Mouse (Mus musculus): Measurements from ENCODE around the gene Ttll13. TPM values are rescaled to one million over a fixed set of nuclear protein-coding genes. Genes with fewer than 3 reads are reported as not detected.

Gene Ttll13
- polyA plus RNA-seq, 1 experiment from 2014 or later: 0.54 TPM

DNA sequence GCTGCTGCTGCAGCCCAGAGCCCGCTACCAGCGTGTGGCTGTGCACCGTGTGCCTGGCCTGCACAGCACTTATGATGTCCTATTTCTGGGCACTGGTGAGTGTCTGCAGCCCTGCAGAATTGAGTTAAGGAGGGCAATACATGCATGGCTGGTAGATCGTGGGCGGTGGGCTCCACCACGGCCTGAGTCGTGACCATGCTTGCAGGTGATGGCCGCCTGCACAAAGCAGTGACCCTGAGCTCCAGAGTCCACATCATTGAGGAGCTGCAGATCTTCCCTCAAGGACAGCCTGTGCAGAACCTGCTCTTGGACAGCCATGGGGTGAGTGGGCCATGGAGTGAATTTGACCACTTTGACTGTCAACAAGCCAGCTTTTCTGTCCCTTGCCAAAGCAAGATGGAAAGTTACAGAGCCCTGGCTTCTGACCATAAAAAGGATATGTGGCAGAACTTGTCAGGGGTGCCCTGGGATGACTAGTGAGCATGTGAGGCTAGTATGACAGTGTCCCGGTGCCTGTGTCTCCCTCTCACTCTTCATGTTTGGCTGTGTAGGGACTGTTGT is 25.9 kb upstream of the Ttll13 start:
- H3K27ac ChIP-seq: no peak overlapping the region
- no peak overlapping the region for H3K4me3 ChIP-seq
- no peaks in the 10 kb centered on the region for H3K9me3 ChIP-seq
- H3K4me1 ChIP-seq: peaks cover under 1% of the 10 kb centered on the region; the same call in 1 of the 2 replicates
- peaks cover 87% of the 10 kb centered on the region for H3K36me3 ChIP-seq
- WGBS: 92% methylated on average over 9 of the region's 9 CpGs
- H3K27me3 ChIP-seq (ENCODE audit: insufficient read depth, poor library complexity, severe bottlenecking): no peaks in the 10 kb centered on the region
- no peak for DNase-seq (ENCODE audit: low spot score)

DNA sequence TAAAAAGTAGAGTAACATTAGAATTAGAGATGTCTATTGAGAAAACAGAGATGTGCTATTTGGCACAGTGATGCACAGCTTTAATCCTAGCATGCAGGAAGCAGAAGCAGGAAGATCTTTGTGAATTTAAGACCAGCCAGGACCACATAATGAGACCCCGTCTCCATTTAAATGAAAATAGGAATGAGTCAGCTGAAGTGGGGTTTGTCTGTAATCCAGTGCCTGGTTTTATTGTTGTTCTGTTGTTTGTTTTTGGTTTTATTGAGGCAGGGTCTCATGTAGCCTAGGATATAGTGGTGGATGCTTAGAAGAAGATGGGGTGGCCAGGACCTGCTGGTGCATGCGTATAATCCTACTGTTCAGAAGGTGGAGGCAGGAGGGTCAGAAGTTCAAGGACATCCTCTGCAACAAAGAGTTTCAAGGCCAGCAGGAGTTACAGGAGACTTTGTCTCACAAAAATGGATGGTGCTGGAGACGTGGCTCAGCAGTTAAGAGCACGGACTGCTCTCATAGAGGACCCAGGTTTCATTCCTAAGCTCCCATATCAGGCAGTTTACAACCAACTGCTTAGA is 24.9 kb upstream of the Ttll13 start:
- Histone ChIP-seq H3K36me3 (peaks cover 85% of the 10 kb centered on the region), H3K27me3 (ENCODE audit: insufficient read depth, poor library complexity, severe bottlenecking) (no peaks in the 10 kb centered on the region), H3K27ac (no peak overlapping the region), H3K9me3 (no peaks in the 10 kb centered on the region), H3K4me3 (no peak overlapping the region), H3K4me1 (no peaks in the 10 kb centered on the region)
- DNase-seq (ENCODE audit: low spot score): no peak
- WGBS: 90% methylated on average over 4 of the region's 4 CpGs

DNA sequence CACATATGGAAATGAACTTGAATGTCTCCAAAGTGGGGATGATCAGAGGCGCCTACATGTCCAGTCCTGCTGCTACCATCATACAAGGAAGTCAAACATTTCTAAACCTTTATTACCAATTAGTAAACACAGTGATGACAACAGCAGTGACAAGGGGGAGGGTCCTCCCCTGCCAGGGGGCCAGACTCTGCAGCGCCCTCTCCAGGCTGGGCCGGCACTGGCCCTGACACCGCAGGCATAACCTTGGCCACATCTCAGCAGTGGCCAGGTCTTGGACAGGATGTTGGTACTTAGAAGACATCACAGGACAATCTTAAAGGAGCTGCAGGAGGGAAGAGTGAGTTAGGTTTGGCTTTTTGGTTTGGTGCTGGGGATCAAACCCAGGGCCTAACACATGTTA is 19.1 kb upstream of the Ttll13 start:
- Histone ChIP-seq H3K27me3 (ENCODE audit: insufficient read depth, poor library complexity, severe bottlenecking) (peaks cover 7% of the 10 kb centered on the region; the same call in 1 of the 2 replicates), H3K4me1 (peaks cover 12% of the 10 kb centered on the region), H3K4me3 (no peak overlapping the region), H3K27ac (no peak overlapping the region), H3K9me3 (no peaks in the 10 kb centered on the region), H3K36me3 (peaks cover 53% of the 10 kb centered on the region)
- DNase-seq (ENCODE audit: low spot score): no peak
- WGBS: 92% methylated on average over 4 of the region's 4 CpGs

DNA sequence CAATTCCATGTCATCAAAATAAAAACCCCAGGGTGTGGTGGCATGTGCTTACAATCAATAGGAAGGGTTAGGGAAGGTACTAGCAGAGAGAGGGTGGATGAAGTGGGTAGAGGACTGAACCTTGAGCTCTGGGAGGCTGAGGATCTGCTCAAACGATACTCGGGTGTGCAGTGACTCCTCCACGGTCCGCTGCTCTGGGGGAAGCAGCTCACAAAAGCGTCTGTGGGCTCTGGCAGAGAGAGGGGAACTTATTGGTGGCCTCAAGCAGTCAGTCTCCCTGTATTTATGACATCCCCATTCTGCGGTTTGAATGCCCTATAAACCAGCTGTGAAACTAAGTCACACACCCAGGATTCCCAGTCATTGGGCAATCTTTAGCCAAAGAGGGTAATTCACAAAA is 16.0 kb upstream of the Ttll13 start:
- Histone ChIP-seq H3K4me1 (peaks cover 24% of the 10 kb centered on the region), H3K27ac (no peak overlapping the region), H3K4me3 (no peak overlapping the region), H3K36me3 (peaks cover 34% of the 10 kb centered on the region), H3K9me3 (no peaks in the 10 kb centered on the region), H3K27me3 (ENCODE audit: insufficient read depth, poor library complexity, severe bottlenecking) (peaks cover 7% of the 10 kb centered on the region; the same call in 1 of the 2 replicates)
- DNase-seq (ENCODE audit: low spot score): no peak
- 70% methylated on average over 6 of the region's 6 CpGs for WGBS

DNA sequence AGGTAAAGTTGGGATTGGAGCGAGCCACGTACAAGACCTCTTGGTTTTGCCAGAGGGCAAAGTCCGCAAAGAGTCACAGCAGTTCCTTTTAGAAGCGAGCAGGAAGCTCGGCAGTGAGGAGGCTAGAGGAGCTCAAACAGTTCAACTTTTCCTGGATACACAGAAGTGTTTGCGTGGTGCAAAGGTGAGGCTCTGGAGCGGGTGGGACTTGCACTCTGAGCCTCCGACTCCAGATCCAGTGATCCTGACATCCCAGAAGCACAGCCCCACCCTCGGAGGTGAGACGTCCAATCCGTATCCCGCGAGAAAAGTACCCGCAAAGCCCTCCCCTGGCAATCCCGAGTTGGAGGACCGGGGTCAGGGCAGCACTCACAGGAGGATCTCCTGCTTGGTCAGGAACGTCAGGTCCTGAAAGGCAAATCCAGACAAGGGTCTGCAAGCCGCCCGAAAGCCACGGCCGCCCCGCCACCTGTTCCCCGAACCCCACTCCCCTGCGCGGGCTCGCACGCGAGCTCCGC is 14.1 kb upstream of the Ttll13 start:
- Histone ChIP-seq H3K4me3 (peak overlapping the region; percentile 83), H3K36me3 (peaks cover 18% of the 10 kb centered on the region), H3K9me3 (no peaks in the 10 kb centered on the region), H3K27me3 (ENCODE audit: insufficient read depth, poor library complexity, severe bottlenecking) (peaks cover 7% of the 10 kb centered on the region; the same call in 1 of the 2 replicates), H3K4me1 (peaks cover 24% of the 10 kb centered on the region), H3K27ac (peak overlapping the region; percentile 73)
- DNase-seq (ENCODE audit: low spot score): no peak
- under 1% methylated on average over 29 of the region's 29 CpGs for WGBS

DNA sequence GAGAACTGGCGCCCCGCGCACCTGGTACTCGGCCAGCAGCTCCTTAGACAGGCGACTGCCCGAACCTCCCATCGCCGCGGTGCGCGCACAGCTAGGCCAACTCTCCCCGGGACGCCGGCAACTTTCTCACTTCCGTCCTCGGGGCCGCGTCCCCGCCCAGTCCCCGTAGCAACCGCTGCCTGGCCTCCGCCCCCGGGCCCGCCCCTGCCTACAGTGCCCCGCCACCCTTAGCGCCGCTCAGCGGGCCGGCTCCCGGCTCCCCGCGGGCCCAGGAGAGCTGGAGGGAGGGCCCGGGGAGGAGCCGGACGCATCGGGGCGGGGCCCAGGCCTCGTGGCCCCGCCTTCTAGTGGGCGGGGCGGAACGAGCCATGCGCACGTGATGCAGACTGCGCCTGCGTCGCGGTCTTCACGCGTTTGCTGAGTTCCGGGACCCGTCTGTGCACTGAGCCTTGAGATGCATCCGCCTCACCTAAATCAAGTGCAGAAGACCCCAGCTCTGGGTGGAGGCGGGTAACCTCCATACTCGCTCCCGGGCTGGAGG is 13.6 kb upstream of the Ttll13 start, which contains the start of the genes Cib1 and Gdpgp1:
Gene Cib1 (minus strand): TSS at position 325 of the 541 bp plus-strand sequence.
Gene Gdpgp1 (plus strand): TSS at position 377 of the 541 bp plus-strand sequence.
- Histone ChIP-seq H3K4me1 (peaks cover 24% of the 10 kb centered on the region), H3K36me3 (peaks cover 15% of the 10 kb centered on the region; the same call in 1 of the 2 replicates), H3K27me3 (ENCODE audit: insufficient read depth, poor library complexity, severe bottlenecking) (peaks cover 7% of the 10 kb centered on the region; the same call in 1 of the 2 replicates), H3K4me3 (peak within 1 kb of the TSS; percentile 83), H3K27ac (peak within 1 kb of the TSS; percentile 73), H3K9me3 (no peaks in the 10 kb centered on the region)
- WGBS: under 1% methylated on average over 56 of the region's 56 CpGs
- peak; percentile 98 for DNase-seq (ENCODE audit: low spot score)

DNA sequence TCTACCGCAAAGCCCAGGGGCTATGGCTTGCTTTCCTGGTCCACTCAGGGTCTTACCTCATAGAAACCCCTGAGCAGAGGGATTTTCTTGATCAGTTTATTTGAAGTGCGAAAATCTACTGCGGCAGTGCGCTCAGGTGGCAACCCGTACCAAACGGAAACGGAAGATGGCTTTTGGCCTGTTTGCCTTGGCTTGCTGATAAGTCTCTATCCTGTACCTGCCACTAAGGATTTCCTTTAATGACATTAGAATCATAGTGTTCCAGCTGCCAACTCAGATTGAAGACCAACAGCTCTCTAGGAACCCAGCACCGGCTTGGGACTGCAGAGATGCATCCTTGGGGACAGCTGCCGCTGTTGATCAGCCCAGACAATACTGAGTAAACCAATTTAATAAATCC is 12.4 kb upstream of the Ttll13 start:
- Histone ChIP-seq H3K4me1 (peaks cover 24% of the 10 kb centered on the region), H3K9me3 (no peaks in the 10 kb centered on the region), H3K4me3 (peak overlapping the region; percentile 22; the same call in 1 of the 2 replicates), H3K36me3 (peaks cover 16% of the 10 kb centered on the region), H3K27me3 (ENCODE audit: insufficient read depth, poor library complexity, severe bottlenecking) (peaks cover 7% of the 10 kb centered on the region; the same call in 1 of the 2 replicates), H3K27ac (no peak overlapping the region)
- DNase-seq (ENCODE audit: low spot score): no peak
- WGBS: 77% methylated on average over 9 of the region's 9 CpGs

DNA sequence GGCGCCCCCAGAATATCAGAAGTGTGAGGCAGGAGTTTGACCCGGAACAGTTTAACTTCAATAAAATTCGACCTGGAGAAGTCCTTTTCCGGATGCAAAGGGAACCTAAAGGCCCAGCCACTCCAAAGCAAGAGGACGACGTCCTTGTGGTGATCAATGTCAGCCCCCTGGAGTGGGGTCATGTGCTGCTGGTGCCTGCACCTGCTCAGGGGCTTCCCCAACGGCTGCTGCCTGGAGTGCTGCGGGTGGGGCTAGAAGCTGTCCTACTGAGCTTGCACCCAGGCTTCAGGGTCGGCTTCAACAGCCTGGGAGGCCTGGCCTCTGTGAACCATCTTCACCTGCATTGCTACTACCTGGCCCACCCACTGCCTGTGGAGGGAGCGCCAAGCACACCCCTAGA is 7.6 kb upstream of the Ttll13 start:
- Histone ChIP-seq H3K4me1 (peaks cover 6% of the 10 kb centered on the region; the same call in 1 of the 2 replicates), H3K27me3 (ENCODE audit: insufficient read depth, poor library complexity, severe bottlenecking) (no peaks in the 10 kb centered on the region), H3K36me3 (peaks cover 37% of the 10 kb centered on the region), H3K4me3 (no peak overlapping the region), H3K27ac (no peak overlapping the region), H3K9me3 (no peaks in the 10 kb centered on the region)
- WGBS: 87% methylated on average over 10 of the region's 10 CpGs
- no peak for DNase-seq (ENCODE audit: low spot score)

DNA sequence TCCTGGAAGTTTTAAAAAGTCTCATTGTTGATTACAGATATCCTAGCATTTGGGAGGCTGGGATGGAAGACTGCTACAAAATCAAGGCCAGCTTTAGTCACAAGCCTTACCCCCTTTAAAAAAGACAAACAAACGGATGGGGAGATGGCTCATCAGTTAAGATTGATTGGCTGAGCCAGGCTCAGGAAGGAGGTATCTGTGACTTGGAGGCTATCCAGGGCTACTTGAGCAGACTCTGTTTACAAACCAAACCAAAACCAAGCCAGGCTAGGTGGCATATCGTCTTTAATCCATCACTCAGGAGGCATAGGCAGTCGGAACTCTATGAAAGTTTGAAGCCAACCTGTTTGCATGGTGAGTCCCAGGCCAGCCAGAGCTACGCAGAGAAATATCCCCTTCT is 4.5 kb upstream of the Ttll13 start:
- H3K27ac ChIP-seq: no peak overlapping the region
- H3K36me3 ChIP-seq: peaks cover 37% of the 10 kb centered on the region
- no peak overlapping the region for H3K4me3 ChIP-seq
- no peaks in the 10 kb centered on the region for H3K27me3 ChIP-seq (ENCODE audit: insufficient read depth, poor library complexity, severe bottlenecking)
- WGBS: 78% methylated on average over 4 of the region's 4 CpGs
- H3K9me3 ChIP-seq: no peaks in the 10 kb centered on the region
- no peak for DNase-seq (ENCODE audit: low spot score)
- H3K4me1 ChIP-seq: 0 out of 2 replicates have a peak, but pooled peaks cover 5% of the 10 kb centered on the region

DNA sequence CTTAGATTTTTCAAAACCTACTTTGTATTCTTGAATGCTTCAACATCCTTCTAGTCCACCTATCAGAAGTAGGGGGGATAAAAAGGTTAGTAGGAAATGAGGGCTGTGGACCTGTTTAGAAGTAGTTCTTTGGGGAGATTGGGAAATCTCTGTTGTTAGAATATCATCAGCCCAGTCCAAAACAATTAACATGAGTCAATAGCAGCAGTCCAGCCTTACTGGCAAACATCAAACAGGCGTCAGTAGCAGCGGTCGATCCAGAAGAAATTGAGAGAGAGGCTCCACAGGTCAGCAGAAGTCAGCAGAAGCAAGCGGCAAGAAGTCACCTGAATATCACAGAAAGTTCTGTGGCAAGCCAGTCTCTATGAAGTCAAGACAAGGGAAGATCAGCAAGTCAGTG is 1.3 kb upstream of the Ttll13 start:
- Histone ChIP-seq H3K36me3 (peaks cover 14% of the 10 kb centered on the region), H3K27me3 (ENCODE audit: insufficient read depth, poor library complexity, severe bottlenecking) (no peaks in the 10 kb centered on the region), H3K4me3 (no peak overlapping the region), H3K27ac (no peak overlapping the region), H3K4me1 (peaks cover 9% of the 10 kb centered on the region; the same call in 1 of the 2 replicates), H3K9me3 (no peaks in the 10 kb centered on the region)
- no peak for DNase-seq (ENCODE audit: low spot score)
- 92% methylated on average over 4 of the region's 4 CpGs for WGBS

DNA sequence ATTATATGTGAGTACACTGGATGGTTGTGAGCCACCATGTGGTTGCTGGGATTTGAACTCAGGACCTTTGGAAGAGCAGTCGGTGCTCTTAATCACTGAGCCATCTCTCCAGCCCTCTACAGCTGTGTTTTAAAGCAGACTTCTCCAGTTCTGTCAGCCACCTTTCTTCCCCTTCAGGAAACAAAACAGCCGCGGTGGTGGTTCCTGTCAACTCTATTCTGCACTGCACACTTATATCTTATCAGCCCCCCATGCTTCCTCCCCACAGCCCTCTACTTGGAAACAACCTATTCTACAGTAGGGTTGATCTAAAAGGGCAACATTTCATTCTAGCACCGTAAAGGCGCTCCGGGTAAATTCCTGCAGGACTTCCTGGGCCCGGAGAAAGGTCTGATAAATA is 683 bp downstream of the Ttll13 start:
- Histone ChIP-seq H3K4me1 (peaks cover 9% of the 10 kb centered on the region; the same call in 1 of the 2 replicates), H3K27me3 (ENCODE audit: insufficient read depth, poor library complexity, severe bottlenecking) (no peaks in the 10 kb centered on the region), H3K9me3 (no peaks in the 10 kb centered on the region), H3K36me3 (no peaks in the 10 kb centered on the region), H3K4me3 (peak overlapping the region; percentile 64; the same call in 1 of the 2 replicates), H3K27ac (peak overlapping the region; percentile 22; the same call in 1 of the 2 replicates)
- whole genome bisulfite sequencing: 34% methylated on average over 7 of the region's 7 CpGs
- no peak for DNase-seq (ENCODE audit: low spot score)

DNA sequence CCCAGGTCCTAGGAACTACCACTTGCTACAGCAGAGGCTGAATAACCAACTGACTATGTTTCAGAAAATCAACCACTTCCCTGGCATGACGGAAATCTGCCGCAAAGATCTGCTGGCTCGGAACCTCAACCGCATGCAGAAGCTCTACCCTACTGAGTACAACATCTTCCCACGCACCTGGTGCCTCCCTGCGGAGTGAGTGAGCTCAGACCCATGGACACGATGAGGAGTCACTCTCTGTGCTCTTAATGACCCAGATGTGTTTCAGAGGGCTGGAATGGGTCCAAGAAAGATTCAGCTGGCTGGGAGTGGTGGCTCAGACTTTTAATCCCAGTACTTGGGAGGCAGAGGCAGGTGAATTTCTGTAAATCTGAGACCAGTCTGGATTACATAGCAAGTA is 6.3 kb downstream of the Ttll13 start:
- WGBS: 78% methylated on average over 7 of the region's 7 CpGs
- Histone ChIP-seq H3K36me3 (no peaks in the 10 kb centered on the region), H3K27ac (no peak overlapping the region), H3K9me3 (no peaks in the 10 kb centered on the region), H3K27me3 (ENCODE audit: insufficient read depth, poor library complexity, severe bottlenecking) (peaks cover 19% of the 10 kb centered on the region), H3K4me1 (peaks cover 8% of the 10 kb centered on the region; the same call in 1 of the 2 replicates), H3K4me3 (no peak overlapping the region)
- no peak for DNase-seq (ENCODE audit: low spot score)

DNA sequence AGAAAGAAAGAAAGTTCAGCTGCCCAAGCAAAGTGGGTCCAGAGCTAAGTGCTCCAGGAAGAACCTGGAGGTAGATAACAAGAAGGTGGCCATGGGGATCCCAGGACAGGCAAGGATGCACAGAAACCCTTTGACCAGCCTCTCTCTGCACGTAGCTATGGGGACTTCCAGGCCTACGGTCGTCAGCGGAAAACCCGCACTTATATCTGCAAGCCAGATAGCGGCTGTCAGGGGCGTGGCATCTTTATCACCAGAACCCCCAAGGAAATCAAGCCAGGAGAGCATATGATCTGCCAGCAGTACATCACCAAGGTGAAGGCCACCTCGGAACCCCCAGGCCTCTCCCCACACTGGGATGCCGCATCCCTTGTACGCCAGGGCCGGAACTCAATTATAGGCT is 6.7 kb downstream of the Ttll13 start:
- Histone ChIP-seq H3K4me3 (no peak overlapping the region), H3K9me3 (no peaks in the 10 kb centered on the region), H3K4me1 (peaks cover 8% of the 10 kb centered on the region; the same call in 1 of the 2 replicates), H3K27ac (no peak overlapping the region), H3K36me3 (no peaks in the 10 kb centered on the region), H3K27me3 (ENCODE audit: insufficient read depth, poor library complexity, severe bottlenecking) (peaks cover 22% of the 10 kb centered on the region)
- no peak for DNase-seq (ENCODE audit: low spot score)
- WGBS: 70% methylated on average over 11 of the region's 11 CpGs

Measured in heart, embryonic 10.5 days (tissue).